Mouse (Mus musculus): ENCODE measurements at regions not wholly inside any gene's neighbourhood (a gene's known extent, or its start where the extent isn't known, plus 50 kb on each side); places are given as distances from the start of the nearest gene placed in this dataset.

DNA sequence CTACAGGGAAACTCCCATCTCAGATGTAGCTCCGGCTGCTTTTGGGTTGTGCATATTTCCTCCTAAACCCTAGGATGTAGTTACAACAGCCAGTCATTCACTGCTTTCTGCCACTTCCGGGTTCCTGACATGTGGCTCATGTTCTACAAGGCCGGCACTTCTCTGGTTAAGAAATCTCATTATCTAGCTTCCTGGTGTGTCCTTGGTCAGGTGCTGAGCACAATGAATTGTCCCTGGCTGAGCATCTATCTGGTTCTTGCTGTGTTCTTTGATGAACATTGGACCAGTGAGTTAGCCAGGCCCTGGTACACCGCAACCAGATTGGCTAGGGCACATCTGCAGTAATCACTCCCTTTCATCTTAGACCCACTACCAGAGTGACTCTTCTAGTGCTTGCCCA, 66.2 kb upstream of the Dio3 start:
- DNase-seq (ENCODE audit: low read depth, low spot score) = no peak
- H3K36me3 ChIP-seq (ENCODE audit: control insufficient read depth, insufficient read depth, low read length, poor library complexity, severe bottlenecking) = no peaks in the 10 kb centered on the region
- no peaks in the 10 kb centered on the region for H3K27me3 ChIP-seq (ENCODE audit: control insufficient read depth, insufficient read depth, low read length, poor library complexity, severe bottlenecking)

DNA sequence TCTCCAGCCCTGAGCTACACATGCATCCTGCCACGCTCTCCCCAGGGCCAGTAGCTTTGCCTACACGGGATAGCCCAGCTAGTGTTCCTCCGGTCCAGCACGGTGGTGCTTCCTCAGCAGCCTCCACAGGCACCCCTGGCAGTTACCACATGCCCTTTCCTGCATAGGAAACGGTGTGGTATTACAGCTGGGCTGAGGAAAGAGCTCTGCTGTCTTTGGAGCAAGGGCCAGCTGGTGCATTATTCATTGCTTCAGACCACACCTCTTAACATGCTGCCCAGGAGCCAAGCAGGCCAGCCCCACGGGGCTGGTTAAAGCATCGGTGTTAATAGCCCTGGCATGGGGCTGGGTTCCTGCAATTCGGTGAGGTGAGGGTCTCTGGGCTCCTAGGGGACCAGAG, 64.0 kb upstream of the Dio3 start:
- H3K27me3 ChIP-seq (ENCODE audit: control insufficient read depth, insufficient read depth, low read length, poor library complexity, severe bottlenecking) = no peaks in the 10 kb centered on the region
- H3K36me3 ChIP-seq (ENCODE audit: control insufficient read depth, insufficient read depth, low read length, poor library complexity, severe bottlenecking) = no peaks in the 10 kb centered on the region
- no peak for DNase-seq (ENCODE audit: low read depth, low spot score)

DNA sequence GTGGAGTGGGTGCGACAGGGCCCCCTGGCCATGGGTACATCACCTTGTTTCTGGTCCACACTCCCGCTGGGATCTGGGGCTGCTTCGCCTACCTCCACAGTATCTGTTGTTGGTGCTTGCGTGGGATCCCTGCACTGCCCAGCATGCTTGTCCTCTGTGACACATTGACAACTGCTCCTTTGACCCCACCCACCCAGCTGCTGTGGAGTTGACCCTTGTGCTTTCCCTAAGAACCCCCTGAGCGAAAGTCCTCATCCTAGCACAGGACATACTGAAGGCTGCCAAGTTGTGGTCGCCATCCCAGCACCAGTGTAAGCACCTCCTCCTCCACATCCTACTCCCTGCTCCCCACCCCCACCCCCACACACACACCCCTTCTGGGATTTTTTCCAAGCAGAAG, 63.6 kb upstream of the Dio3 start:
- DNase-seq (ENCODE audit: low read depth, low spot score) = no peak
- Histone ChIP-seq H3K27me3 (ENCODE audit: control insufficient read depth, insufficient read depth, low read length, poor library complexity, severe bottlenecking) (no peaks in the 10 kb centered on the region), H3K36me3 (ENCODE audit: control insufficient read depth, insufficient read depth, low read length, poor library complexity, severe bottlenecking) (no peaks in the 10 kb centered on the region)

DNA sequence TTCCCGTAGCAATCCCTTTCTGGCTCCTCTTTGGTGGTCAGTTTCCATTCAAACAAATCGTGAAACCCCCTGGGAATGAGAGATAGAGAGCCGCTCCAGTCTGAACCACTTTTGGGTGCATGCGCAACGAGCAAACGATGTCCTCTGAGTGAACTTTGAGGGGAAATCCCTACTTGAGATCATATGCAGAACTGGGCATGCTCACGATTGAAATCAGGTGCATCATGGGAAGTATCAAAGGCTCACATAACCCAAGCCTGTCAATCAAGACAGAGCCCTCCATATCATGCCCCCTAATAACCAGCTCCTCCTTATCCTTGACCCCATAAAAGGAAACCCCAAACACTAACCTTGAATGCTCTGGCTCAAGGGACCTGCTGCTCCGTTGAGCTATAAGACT, 59.1 kb upstream of the Dio3 start:
- DNase-seq (ENCODE audit: low read depth, low spot score) = no peak
- no peaks in the 10 kb centered on the region for H3K27me3 ChIP-seq (ENCODE audit: control insufficient read depth, insufficient read depth, low read length, poor library complexity, severe bottlenecking)
- no peaks in the 10 kb centered on the region for H3K36me3 ChIP-seq (ENCODE audit: control insufficient read depth, insufficient read depth, low read length, poor library complexity, severe bottlenecking)

DNA sequence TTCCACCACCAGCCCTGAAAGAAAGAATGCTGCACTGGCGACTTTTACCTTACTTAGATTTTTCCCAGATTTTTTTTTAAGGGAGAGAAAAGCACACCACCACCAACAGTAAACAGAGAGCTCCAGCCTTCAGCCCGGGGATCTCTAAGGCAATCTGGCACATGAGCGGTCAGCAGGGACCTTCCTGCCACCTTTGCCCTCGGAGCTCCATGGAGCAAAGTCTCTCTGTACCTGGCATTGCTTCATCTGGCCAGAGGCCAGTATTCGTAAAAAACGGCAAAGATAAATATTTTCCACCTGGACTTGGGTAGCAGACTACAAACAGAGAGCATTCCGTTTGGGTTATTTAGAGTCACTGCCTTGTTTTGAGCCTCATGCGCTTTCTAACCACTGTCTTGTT, 58.4 kb upstream of the Dio3 start:
- Histone ChIP-seq H3K36me3 (ENCODE audit: control insufficient read depth, insufficient read depth, low read length, poor library complexity, severe bottlenecking) (no peaks in the 10 kb centered on the region), H3K27me3 (ENCODE audit: control insufficient read depth, insufficient read depth, low read length, poor library complexity, severe bottlenecking) (no peaks in the 10 kb centered on the region)
- DNase-seq (ENCODE audit: low read depth, low spot score) = no peak

DNA sequence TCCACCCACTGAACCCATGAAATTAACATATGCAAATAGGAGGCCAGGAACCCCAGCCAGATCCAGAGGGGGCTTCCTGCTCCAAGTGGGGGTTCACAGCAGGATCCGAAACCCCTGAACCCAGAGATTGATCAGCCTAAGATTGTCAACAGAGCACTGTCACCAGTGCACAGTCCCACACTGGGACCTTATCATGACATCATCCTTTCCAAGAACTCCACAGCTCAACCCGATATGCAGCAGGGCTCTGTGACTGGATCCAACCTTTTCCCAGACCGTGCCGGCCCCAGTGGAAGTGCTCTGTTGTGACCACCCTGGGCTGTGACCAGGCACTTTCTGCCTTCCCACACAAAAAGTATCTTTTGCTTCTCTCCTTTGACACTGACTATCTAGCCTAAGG, 57.7 kb upstream of the Dio3 start:
- H3K27me3 ChIP-seq (ENCODE audit: control insufficient read depth, insufficient read depth, low read length, poor library complexity, severe bottlenecking) = no peaks in the 10 kb centered on the region
- DNase-seq (ENCODE audit: low read depth, low spot score) = no peak
- H3K36me3 ChIP-seq (ENCODE audit: control insufficient read depth, insufficient read depth, low read length, poor library complexity, severe bottlenecking) = no peaks in the 10 kb centered on the region

DNA sequence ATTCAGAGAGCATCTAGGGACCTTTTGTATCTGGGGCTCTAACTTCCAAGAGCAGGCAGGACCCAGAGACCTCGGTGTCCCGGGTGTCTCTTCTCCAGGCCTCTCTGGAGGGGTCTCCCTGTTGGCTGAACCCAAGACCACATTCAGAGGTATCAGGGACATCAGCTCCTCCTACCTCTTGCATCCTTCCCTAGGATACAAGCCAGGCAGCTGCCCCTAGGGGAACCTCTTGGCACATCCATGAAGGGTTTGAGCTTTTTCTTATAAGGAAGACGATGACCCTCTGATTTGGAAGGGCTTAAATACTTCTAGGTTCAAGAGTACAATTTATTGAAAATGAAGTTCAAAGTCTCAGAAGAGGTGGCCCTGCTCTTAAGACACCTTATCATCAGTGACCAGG, 57.2 kb upstream of the Dio3 start:
- Histone ChIP-seq H3K36me3 (ENCODE audit: control insufficient read depth, insufficient read depth, low read length, poor library complexity, severe bottlenecking) (no peaks in the 10 kb centered on the region), H3K27me3 (ENCODE audit: control insufficient read depth, insufficient read depth, low read length, poor library complexity, severe bottlenecking) (no peaks in the 10 kb centered on the region)
- no peak for DNase-seq (ENCODE audit: low read depth, low spot score)

DNA sequence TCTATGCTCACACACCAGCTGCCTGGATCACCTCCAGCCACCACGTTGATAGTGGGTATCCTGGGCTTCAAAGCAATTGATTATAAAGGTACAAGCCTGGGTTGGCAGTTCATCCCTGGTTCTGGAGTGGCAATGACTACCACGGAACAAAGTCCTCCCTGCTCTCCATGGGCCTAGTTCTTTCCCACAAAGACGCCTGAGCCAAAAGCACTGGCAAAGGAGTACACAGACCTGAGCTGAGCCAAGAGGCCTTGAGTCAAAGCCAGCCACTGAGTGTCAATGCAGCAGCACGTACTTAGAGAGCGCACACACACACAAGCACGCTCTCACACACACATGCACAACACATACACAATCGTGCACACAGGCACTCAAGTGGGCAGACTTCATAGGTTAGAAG, 54.6 kb upstream of the Dio3 start:
- no peak for DNase-seq (ENCODE audit: low read depth, low spot score)
- Histone ChIP-seq H3K27me3 (ENCODE audit: control insufficient read depth, insufficient read depth, low read length, poor library complexity, severe bottlenecking) (no peaks in the 10 kb centered on the region), H3K36me3 (ENCODE audit: control insufficient read depth, insufficient read depth, low read length, poor library complexity, severe bottlenecking) (no peaks in the 10 kb centered on the region)

DNA sequence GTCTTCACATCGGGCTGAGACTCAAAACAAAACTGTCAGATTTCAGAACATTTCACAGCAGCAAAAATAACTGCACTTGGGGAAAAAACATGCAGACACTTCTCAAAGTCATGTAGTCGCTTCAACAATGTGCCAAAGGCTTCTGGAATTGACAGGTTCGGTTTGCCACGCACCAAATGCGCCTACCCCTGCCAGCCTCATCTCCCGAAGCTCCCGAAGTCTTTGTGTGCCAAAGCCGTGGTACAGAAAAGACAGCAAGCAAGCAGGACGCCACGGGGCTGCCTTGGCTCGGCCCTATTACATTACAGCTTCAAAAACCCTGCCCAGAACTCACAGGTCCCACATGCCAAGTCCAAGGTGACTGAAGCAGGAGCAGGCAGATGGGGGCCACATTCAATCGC, 50.9 kb upstream of the Dio3 start:
- Histone ChIP-seq H3K36me3 (ENCODE audit: control insufficient read depth, insufficient read depth, low read length, poor library complexity, severe bottlenecking) (no peaks in the 10 kb centered on the region), H3K27me3 (ENCODE audit: control insufficient read depth, insufficient read depth, low read length, poor library complexity, severe bottlenecking) (no peaks in the 10 kb centered on the region)
- no peak for DNase-seq (ENCODE audit: low read depth, low spot score)

Data from splenic B cell, adult 2 months (primary cell).